In genomic region chr2:154738621-154739020, GRCm38 (mm10) we compare ENCODE assay signal across 28 mouse cellular contexts. TPM values are rescaled to one million over a fixed set of nuclear protein-coding genes. Genes with fewer than 3 reads are reported as not detected.
"Had no signal": no experiment of that assay in that cellular context is flagged by ENCODE, and none has a peak within 500 bp of the region (broad histone marks: within the 10 kb centered on the region; RNA-seq: fewer than 3 reads in every experiment).

No protein-coding gene starts in this region.

- H3K4me2 ChIP-seq: limb, embryonic 12.5 days; limb, embryonic 15.5 days; liver, embryonic 11.5 days; lung, embryonic 14.5 days; midbrain, embryonic 12.5 days; midbrain, embryonic 15.5 days; neural tube, embryonic 13.5 days had no signal

- H3K36me3 ChIP-seq: limb, embryonic 12.5 days; limb, embryonic 15.5 days; midbrain, embryonic 12.5 days; midbrain, embryonic 15.5 days; neural tube, embryonic 13.5 days had no signal

- H3K4me3 ChIP-seq: limb, embryonic 12.5 days; limb, embryonic 15.5 days; midbrain, embryonic 12.5 days; midbrain, embryonic 15.5 days; neural tube, embryonic 13.5 days had no signal

- DNase-seq: kidney, adult 9 months; kidney, postnatal 14 days; kidney, postnatal 4 days; left cerebral cortex, postnatal 4 days; liver, postnatal 0 days; lung, embryonic 14.5 days; right cerebral cortex, postnatal 25 days; thymus, adult 2 months; thymus, postnatal 14 days; thymus, postnatal 4 days had no signal

- ATAC-seq: liver, postnatal 0 days; lung, postnatal 0 days; midbrain, embryonic 15.5 days had no signal

- H3K27me3 ChIP-seq: limb, embryonic 15.5 days; midbrain, embryonic 12.5 days; midbrain, embryonic 15.5 days; neural tube, embryonic 13.5 days had no signal

- H3K4me1 ChIP-seq: midbrain, embryonic 12.5 days; midbrain, embryonic 15.5 days had no signal

- H3K9ac ChIP-seq: limb, embryonic 12.5 days; limb, embryonic 15.5 days; liver, embryonic 14.5 days; liver, postnatal 0 days; lung, embryonic 14.5 days; midbrain, embryonic 12.5 days; midbrain, embryonic 15.5 days; neural tube, embryonic 13.5 days had no signal

- H3K27ac ChIP-seq: limb, embryonic 12.5 days; limb, embryonic 15.5 days; liver, embryonic 14.5 days; macrophage; midbrain, embryonic 12.5 days; midbrain, embryonic 15.5 days; neural tube, embryonic 13.5 days; stomach, postnatal 0 days had no signal

- H3K9me3 ChIP-seq: limb, embryonic 12.5 days; limb, embryonic 15.5 days; midbrain, embryonic 12.5 days; midbrain, embryonic 15.5 days; neural tube, embryonic 13.5 days had no signal

RNA-seq across cellular contexts. Expression of gene Gm14214, which starts 31.2 kb away (rescaled TPM):
- total RNA-seq: layer of hippocampus, adult 18-20 months; layer of hippocampus, postnatal 14 days; left cerebral cortex, adult 8-10 months; left cerebral cortex, postnatal 14 days; left cerebral cortex, postnatal 4 days; megakaryocyte, adult 5-6 weeks; neutrophil, adult 5-6 weeks had no signal
- polyA plus RNA-seq: kidney, embryonic 16.5 days; limb, embryonic 12.5 days; limb, embryonic 15.5 days; liver, embryonic 11.5 days; liver, embryonic 14.5 days; liver, postnatal 0 days; lung, embryonic 14.5 days; lung, postnatal 0 days; macrophage; midbrain, embryonic 12.5 days; midbrain, embryonic 15.5 days; neural tube, embryonic 13.5 days; stomach, embryonic 14.5 days; stomach, postnatal 0 days; thymus, adult 2 months had no signal

RNA-seq across cellular contexts. Expression of gene a, which starts 52.6 kb away (rescaled TPM):
- total RNA-seq: layer of hippocampus, adult 18-20 months; left cerebral cortex, adult 8-10 months; left cerebral cortex, postnatal 14 days; megakaryocyte, adult 5-6 weeks; neutrophil, adult 5-6 weeks had no signal
- polyA plus RNA-seq: liver, postnatal 0 days; lung, embryonic 14.5 days; lung, postnatal 0 days; macrophage; neural tube, embryonic 13.5 days; stomach, embryonic 14.5 days had no signal
